Mouse (Mus musculus) spleen, adult 2 months (tissue): Measurements from ENCODE around the gene Slc25a20.

Experiments used
- CTCF ChIP-seq: fragments of 200-500 bp; IDR thresholded peaks from 2 replicates; pipeline ENCODE4 v1.5.1; 2011; ENCODE audit warnings: mild to moderate bottlenecking, inconsistent platforms; ENCODE audit not compliant: insufficient read depth, insufficient read length, insufficient replicate concordance; ENCODE audit errors: extremely low read depth
- POLR2A ChIP-seq: fragments of 200-500 bp; IDR thresholded peaks from 2 replicates; pipeline ENCODE4 v1.6.1; 2011; ENCODE audit warnings: low read depth, low read length, inconsistent platforms

DNA sequence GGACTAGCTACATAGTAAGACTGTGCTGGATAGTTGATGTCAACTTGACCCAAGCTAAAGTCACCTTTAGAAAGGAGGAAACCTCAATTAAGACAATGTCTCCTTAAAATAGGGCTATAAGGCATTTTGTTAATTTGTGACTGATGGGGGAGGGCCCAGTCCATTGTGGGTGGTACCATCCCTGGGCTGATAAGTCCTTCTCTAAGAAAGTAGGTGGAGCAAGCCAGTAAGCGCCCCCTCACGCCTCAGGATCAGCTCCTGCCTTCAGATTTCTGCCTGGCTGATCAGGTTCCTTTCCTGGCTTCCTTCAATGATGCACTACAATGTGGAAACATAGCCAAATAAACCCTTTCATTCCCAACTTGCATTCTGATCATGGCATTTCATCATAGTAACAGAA, 26.5 kb upstream of the Slc25a20 start:
- TF ChIP-seq POLR2A, result no peak
- no peak for TF ChIP-seq CTCF
